Mouse (Mus musculus) heart, embryonic 12.5 days (tissue): Measurements from ENCODE around the gene Gm37240. TPM values are rescaled to one million over a fixed set of nuclear protein-coding genes. Genes with fewer than 3 reads are reported as not detected.
A peak's percentile ranks its signal among the peaks of the same experiment; 100 is the strongest.

Experiments used
- ATAC-seq: fragments of 200-750 bp; cut with Nextera tagmentation; 2 replicates; pipeline ENCODE4 v1.8.0; 2017; ENCODE audit warnings: moderate TSS enrichment, moderate library complexity; ENCODE audit not compliant: insufficient number of reproducible peaks, low FRiP score
- H3K27ac ChIP-seq: fragments of 300-500 bp; sonication (generic); 2 replicates; pipeline ENCODE4 v1.5.1; 2016; ENCODE audit warnings: mild to moderate bottlenecking, moderate library complexity; ENCODE audit not compliant: poor library complexity, severe bottlenecking
- H3K27me3 ChIP-seq: fragments of 300-500 bp; sonication (generic); replicated peaks from 2 replicates; pipeline ENCODE4 v1.6.1; 2016; ENCODE audit warnings: mild to moderate bottlenecking, moderate library complexity
- H3K36me3 ChIP-seq: fragments of 300-500 bp; sonication (generic); 2 replicates; pipeline ENCODE4 v1.6.1; 2016; ENCODE audit warnings: mild to moderate bottlenecking, moderate library complexity
- H3K4me1 ChIP-seq: fragments of 300-500 bp; sonication (generic); replicated peaks from 2 replicates; pipeline ENCODE4 v1.6.1; 2016; ENCODE audit warnings: mild to moderate bottlenecking
- H3K4me2 ChIP-seq: fragments of 300-500 bp; sonication (generic); 2 replicates; pipeline ENCODE4 v1.6.1; 2016; ENCODE audit warnings: mild to moderate bottlenecking, moderate library complexity
- H3K4me3 ChIP-seq: fragments of 300-500 bp; sonication (generic); 2 replicates; pipeline ENCODE4 v1.5.1; 2016; ENCODE audit warnings: mild to moderate bottlenecking
- H3K9ac ChIP-seq: fragments of 300-500 bp; sonication (generic); 2 replicates; pipeline ENCODE4 v1.6.1; 2016; ENCODE audit warnings: mild to moderate bottlenecking, moderate library complexity
- H3K9me3 ChIP-seq: fragments of 300-500 bp; sonication (generic); replicated peaks from 2 replicates; pipeline ENCODE4 v1.6.1; 2016; ENCODE audit warnings: mild to moderate bottlenecking, moderate library complexity
- WGBS: fragments of 180-500 bp; shearing (Covaris S2); methylation state at CpG from one replicate; pipeline ENCODE4 v1.1.7; 2016; 5-methylcytosine and 5-hydroxymethylcytosine counted together
- polyA plus RNA-seq: library from polyadenylated mRNA; unstranded; fragments of >200 nt; fragmentation: Nextera tagmentation; extraction: Ambion mirVana; gene quantifications from 2 replicates; pipeline ENCODE4 v1.2.1, GENCODE M21; 2016

Gene Gm37240
- polyA plus RNA-seq, 1 experiment from 2014 or later: 4.6 TPM

- no peak overlapping the region for H3K4me2 ChIP-seq
Measured at GRCm38 (mm10) chr3:84946381-84946780, 940.9 kb downstream of the Gm37240 start.

GRCm38 (mm10) chr3:84944933-84945332 lies 942.4 kb downstream of the Gm37240 start:
- Histone ChIP-seq H3K9me3 (no peaks in the 10 kb centered on the region), H3K4me3 (no peak overlapping the region), H3K27me3 (no peaks in the 10 kb centered on the region), H3K9ac (no peak overlapping the region), H3K4me1 (peaks cover 3% of the 10 kb centered on the region; the same call in 1 of the 2 replicates), H3K27ac (no peak overlapping the region), H3K36me3 (no peaks in the 10 kb centered on the region), H3K4me2 (no peak overlapping the region)
- no peak for ATAC-seq
- 87% methylated on average over 3 of the region's 3 CpGs for WGBS

More at GRCm38 (mm10) chr3:84946381-84946780, 940.9 kb downstream of the Gm37240 start:
- no peaks in the 10 kb centered on the region for H3K36me3 ChIP-seq
- ATAC-seq: no peak
- H3K27ac ChIP-seq: no peak overlapping the region
- H3K4me3 ChIP-seq: no peak overlapping the region
- no peaks in the 10 kb centered on the region for H3K27me3 ChIP-seq
- WGBS: 96% methylated on average over 1 of the region's 1 CpGs
- no peak overlapping the region for H3K9ac ChIP-seq
- H3K4me1 ChIP-seq: peaks cover 3% of the 10 kb centered on the region; the same call in 1 of the 2 replicates
- no peaks in the 10 kb centered on the region for H3K9me3 ChIP-seq

DNA sequence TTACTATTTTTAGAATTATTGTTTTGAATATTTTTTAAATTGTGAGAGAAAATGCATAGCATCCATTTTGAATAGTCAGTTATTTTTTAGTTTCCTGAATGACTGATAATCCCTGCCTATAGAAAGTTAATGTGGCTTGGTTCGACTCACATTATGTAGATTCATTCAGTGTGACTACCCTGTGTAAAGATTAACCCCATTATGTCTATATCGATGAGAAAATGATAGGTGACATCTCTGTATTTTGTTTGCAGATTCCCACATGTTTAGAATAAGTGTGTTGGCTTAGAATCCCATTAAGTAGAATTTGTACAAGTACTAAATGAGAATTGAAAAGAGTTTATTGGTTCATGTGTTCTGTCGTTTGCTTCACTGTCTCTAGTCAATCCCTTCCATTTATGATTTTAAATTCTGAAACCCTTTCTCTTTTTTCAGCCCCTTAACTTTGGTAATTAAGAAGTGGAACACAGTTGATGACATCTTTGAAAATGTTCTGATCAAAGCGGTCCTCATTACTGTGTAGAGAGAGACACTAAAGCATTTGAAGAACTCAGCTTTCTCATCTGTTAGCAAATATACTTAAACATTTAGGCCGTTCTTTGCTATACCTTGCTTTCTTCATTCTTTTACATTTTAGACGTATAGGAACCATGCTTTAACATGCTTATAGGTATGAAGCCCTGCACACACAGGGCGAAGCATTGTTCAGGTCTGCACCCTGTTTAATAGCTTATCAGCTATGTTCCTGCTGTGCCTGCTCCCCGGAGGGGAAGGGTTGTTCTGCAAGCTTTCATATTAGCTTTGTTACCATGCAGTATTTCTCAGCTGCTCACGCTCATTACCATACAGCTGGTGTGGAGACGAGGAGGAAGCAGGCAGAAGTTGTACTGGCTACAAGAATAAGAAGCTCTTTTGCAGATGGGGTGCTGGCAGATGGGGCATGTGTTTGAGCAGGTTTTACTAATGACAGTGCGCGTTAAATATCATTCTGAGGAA lies 949.7 kb downstream of the Gm37240 start:
- Histone ChIP-seq H3K9me3 (no peaks in the 10 kb centered on the region), H3K36me3 (no peaks in the 10 kb centered on the region), H3K4me1 (peaks cover 4% of the 10 kb centered on the region), H3K27me3 (no peaks in the 10 kb centered on the region), H3K4me2 (no peak overlapping the region), H3K27ac (no peak overlapping the region), H3K9ac (no peak overlapping the region), H3K4me3 (no peak overlapping the region)
- 71% methylated on average over 12 of the region's 12 CpGs for WGBS
- ATAC-seq: no peak

DNA sequence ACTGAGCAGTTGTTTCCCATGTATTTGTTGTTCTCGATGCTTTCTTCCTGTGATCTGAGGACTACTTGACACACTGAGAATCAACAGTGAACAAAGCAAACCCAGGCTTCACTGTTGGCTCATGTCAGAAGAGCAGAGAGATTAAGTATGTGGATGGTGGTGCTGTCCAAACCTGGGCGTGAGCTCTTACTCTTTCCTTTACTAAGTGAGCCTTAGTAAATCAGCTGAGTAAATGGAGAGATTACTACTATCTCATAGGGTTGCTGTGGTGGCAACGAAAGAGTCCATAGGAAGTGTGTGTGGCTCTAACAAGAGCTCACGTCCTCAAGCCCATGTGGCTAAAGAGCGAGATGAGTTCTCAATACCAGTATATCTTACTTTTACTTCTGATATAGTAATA lies 950.4 kb downstream of the Gm37240 start:
- no peaks in the 10 kb centered on the region for H3K9me3 ChIP-seq
- no peaks in the 10 kb centered on the region for H3K27me3 ChIP-seq
- H3K4me1 ChIP-seq: peaks cover 4% of the 10 kb centered on the region
- H3K36me3 ChIP-seq: no peaks in the 10 kb centered on the region
- ATAC-seq: no peak
- no peak overlapping the region for H3K4me3 ChIP-seq
- H3K9ac ChIP-seq: no peak overlapping the region
- WGBS: 71% methylated on average over 5 of the region's 5 CpGs
- no peak overlapping the region for H3K4me2 ChIP-seq
- H3K27ac ChIP-seq: no peak overlapping the region

- Histone ChIP-seq H3K27me3 (no peaks in the 10 kb centered on the region), H3K27ac (no peak overlapping the region), H3K36me3 (no peaks in the 10 kb centered on the region), H3K4me2 (no peak overlapping the region), H3K4me3 (no peak overlapping the region), H3K9ac (no peak overlapping the region), H3K9me3 (no peaks in the 10 kb centered on the region), H3K4me1 (peaks cover 4% of the 10 kb centered on the region)
- 56% methylated on average over 2 of the region's 2 CpGs for WGBS
- no peak for ATAC-seq
Measured at GRCm38 (mm10) chr3:84936252-84936651, 951.1 kb downstream of the Gm37240 start.

DNA sequence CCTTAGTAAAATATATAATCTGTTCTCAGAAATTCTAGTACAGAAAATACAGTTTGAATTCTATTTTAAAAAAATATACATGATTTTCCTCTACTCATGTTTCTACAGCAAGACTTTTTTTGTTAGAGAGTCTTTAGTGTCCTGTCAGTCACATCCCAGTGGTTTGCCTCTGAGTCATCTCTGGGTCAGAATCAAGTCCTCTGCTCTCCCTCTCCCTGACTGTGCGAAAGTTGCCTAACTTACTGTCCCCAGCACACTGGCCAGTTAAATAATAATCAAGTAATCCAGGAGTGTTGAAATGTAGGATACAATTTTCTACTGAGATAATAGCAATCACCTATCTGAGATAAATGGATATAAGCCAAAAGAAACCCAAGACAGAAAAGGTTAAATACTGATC lies 951.6 kb downstream of the Gm37240 start:
- Histone ChIP-seq H3K9me3 (no peaks in the 10 kb centered on the region), H3K4me2 (no peak overlapping the region), H3K27ac (no peak overlapping the region), H3K36me3 (no peaks in the 10 kb centered on the region), H3K4me1 (peaks cover 4% of the 10 kb centered on the region), H3K27me3 (no peaks in the 10 kb centered on the region), H3K9ac (no peak overlapping the region), H3K4me3 (no peak overlapping the region)
- ATAC-seq: no peak
- 68% methylated on average over 1 of the region's 1 CpGs for WGBS

DNA sequence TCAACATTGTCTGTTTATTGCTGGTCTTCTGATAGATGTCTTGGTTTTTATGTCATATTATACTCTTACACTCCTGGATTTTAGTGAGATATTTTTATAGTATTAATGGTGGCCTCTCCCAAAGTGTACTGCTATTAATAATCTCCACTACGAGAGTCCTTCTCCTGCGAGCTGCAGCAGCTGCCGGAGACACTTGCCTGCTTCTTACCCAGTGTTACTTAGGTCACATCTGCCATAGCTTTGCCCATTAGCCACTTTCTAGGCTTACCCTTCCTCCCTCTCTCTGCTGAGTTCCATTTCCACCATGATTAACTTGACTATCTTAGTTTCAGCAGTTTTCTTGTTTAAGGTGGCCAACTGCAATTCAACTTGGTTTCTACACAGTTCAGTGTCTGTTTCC lies 956.6 kb downstream of the Gm37240 start:
- H3K4me2 ChIP-seq: no peak overlapping the region
- WGBS: 53% methylated on average over 3 of the region's 3 CpGs
- peaks cover 5% of the 10 kb centered on the region for H3K4me1 ChIP-seq
- H3K9ac ChIP-seq: no peak overlapping the region
- H3K27ac ChIP-seq: no peak overlapping the region
- no peak overlapping the region for H3K4me3 ChIP-seq
- no peaks in the 10 kb centered on the region for H3K9me3 ChIP-seq
- H3K27me3 ChIP-seq: no peaks in the 10 kb centered on the region
- no peaks in the 10 kb centered on the region for H3K36me3 ChIP-seq
- no peak for ATAC-seq

GRCm38 (mm10) chr3:84929171-84929570 lies 958.1 kb downstream of the Gm37240 start:
- ATAC-seq: no peak
- peaks cover 11% of the 10 kb centered on the region for H3K4me1 ChIP-seq
- H3K9me3 ChIP-seq: no peaks in the 10 kb centered on the region
- 82% methylated on average over 3 of the region's 3 CpGs for WGBS
- H3K36me3 ChIP-seq: no peaks in the 10 kb centered on the region
- no peak overlapping the region for H3K4me2 ChIP-seq
- H3K27ac ChIP-seq: no peak overlapping the region
- H3K4me3 ChIP-seq: no peak overlapping the region
- H3K9ac ChIP-seq: no peak overlapping the region
- no peaks in the 10 kb centered on the region for H3K27me3 ChIP-seq

- 78% methylated on average over 2 of the region's 2 CpGs for WGBS
Measured at GRCm38 (mm10) chr3:84927901-84928300, 959.4 kb downstream of the Gm37240 start.

GRCm38 (mm10) chr3:84927168-84927794 lies 960.0 kb downstream of the Gm37240 start:
- Histone ChIP-seq H3K4me1 (peaks cover 17% of the 10 kb centered on the region), H3K36me3 (no peaks in the 10 kb centered on the region), H3K9ac (no peak overlapping the region), H3K9me3 (no peaks in the 10 kb centered on the region), H3K27ac (no peak overlapping the region), H3K4me2 (no peak overlapping the region), H3K4me3 (no peak overlapping the region), H3K27me3 (no peaks in the 10 kb centered on the region)
- no peak for ATAC-seq
- WGBS: 73% methylated on average over 8 of the region's 8 CpGs

More at GRCm38 (mm10) chr3:84927901-84928300, 959.4 kb downstream of the Gm37240 start:
- no peak overlapping the region for H3K9ac ChIP-seq
- no peak for ATAC-seq
- no peaks in the 10 kb centered on the region for H3K36me3 ChIP-seq
- H3K9me3 ChIP-seq: no peaks in the 10 kb centered on the region
- no peak overlapping the region for H3K27ac ChIP-seq
- no peaks in the 10 kb centered on the region for H3K27me3 ChIP-seq
- H3K4me2 ChIP-seq: no peak overlapping the region
- peaks cover 16% of the 10 kb centered on the region for H3K4me1 ChIP-seq
- no peak overlapping the region for H3K4me3 ChIP-seq

DNA sequence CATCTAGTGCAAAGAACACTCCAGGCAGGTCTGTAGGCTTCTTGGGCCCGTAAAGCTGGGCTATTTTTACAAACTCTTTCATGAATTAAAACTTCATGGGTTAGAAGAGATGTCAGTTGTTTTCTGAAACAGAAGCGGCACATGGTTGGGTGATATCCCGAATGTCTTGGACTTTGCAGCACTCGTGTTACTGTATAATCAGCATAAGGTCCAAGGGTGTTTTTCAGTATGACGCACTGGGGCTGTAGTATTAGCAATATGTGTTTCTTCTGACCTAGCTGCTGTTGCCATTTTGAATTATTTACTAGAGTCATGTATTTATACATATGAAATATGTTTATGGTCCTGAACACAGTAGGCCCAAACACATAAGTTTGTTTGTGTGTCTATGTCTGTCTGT lies 961.2 kb downstream of the Gm37240 start:
- no peaks in the 10 kb centered on the region for H3K9me3 ChIP-seq
- peak overlapping the region; percentile 5; the same call in 1 of the 2 replicates for H3K4me3 ChIP-seq
- no peaks in the 10 kb centered on the region for H3K27me3 ChIP-seq
- WGBS: 81% methylated on average over 5 of the region's 5 CpGs
- peak overlapping the region; percentile 39 for H3K4me2 ChIP-seq
- H3K36me3 ChIP-seq: no peaks in the 10 kb centered on the region
- H3K27ac ChIP-seq: no peak overlapping the region
- H3K4me1 ChIP-seq: peaks cover 17% of the 10 kb centered on the region
- no peak for ATAC-seq
- 0 out of 2 replicates have a peak overlapping the region, but pooled peaks have one; percentile 17 for H3K9ac ChIP-seq
